Mouse (Mus musculus) myocyte (in vitro differentiated cells): ENCODE data around the gene Ltb4r1.

Source experiments
- CEBPB ChIP-seq: IDR thresholded peaks from 2 replicates; pipeline ENCODE4 v1.6.1; 2011; ENCODE audit warnings: mild to moderate bottlenecking, moderate library complexity; ENCODE audit not compliant: poor library complexity, insufficient read depth, severe bottlenecking
- E2F4 ChIP-seq: IDR thresholded peaks from one replicate; pipeline ENCODE4 v1.6.1; 2011; ENCODE audit warnings: mild to moderate bottlenecking, control low read depth, moderate library complexity; ENCODE audit not compliant: insufficient read depth
- MYOG ChIP-seq, 3 experiments: IDR thresholded peaks; one replicate each; pipeline ENCODE4 v1.6.1; 2011; ENCODE audit warnings: control low read depth in 2 of 3, low read depth in 2 of 3, mild to moderate bottlenecking in 2 of 3; ENCODE audit not compliant: insufficient read length in 2 of 3, control insufficient read depth in 1 of 3, insufficient read depth in 1 of 3
- POLR2A ChIP-seq: IDR thresholded peaks from one replicate; pipeline ENCODE4 v1.6.1; 2011; ENCODE audit warnings: low read depth, mild to moderate bottlenecking, control low read depth, moderate library complexity; ENCODE audit not compliant: insufficient read length
- POLR2AphosphoS2 ChIP-seq: IDR thresholded peaks from one replicate; pipeline ENCODE4 v1.6.1; 2011; ENCODE audit warnings: low read depth, control low read depth; ENCODE audit not compliant: insufficient read length
- USF1 ChIP-seq: IDR thresholded peaks from one replicate; pipeline ENCODE4 v1.6.1; 2011; ENCODE audit warnings: low read depth, mild to moderate bottlenecking, control low read depth, moderate library complexity

- TF ChIP-seq USF1 (no peak), POLR2A (no peak), E2F4 (no peak), POLR2AphosphoS2 (no peak), CEBPB (no peak), MYOG (IDR thresholded peaks at IDR 0.05; ENCODE audit: control insufficient read depth in 1 of 3, insufficient read depth in 1 of 3, insufficient read length in 2 of 3, low read depth in 2 of 3) (no peak)
Observed at GRCm38 (mm10) chr14:55747051-55747847, 18.5 kb upstream of the Ltb4r1 start.
